Mouse (Mus musculus): ENCODE results near the gene Spsb1. TPM values are rescaled to one million over a fixed set of nuclear protein-coding genes. Genes with fewer than 3 reads are reported as not detected.
A peak's percentile ranks its signal among the peaks of the same experiment; 100 is the strongest.

Spsb1 gene
- polyA plus RNA-seq, 1 experiment from 2014 or later: 0.97 TPM

GRCm38 (mm10) chr4:149864395-149864794 is 90.4 kb downstream of the Spsb1 start:
- no peak for ATAC-seq (ENCODE audit: low read depth)
- no peak overlapping the region for H3K4me2 ChIP-seq
- no peak for DNase-seq
- H3K9ac ChIP-seq: no peak overlapping the region
- peaks cover 6% of the 10 kb centered on the region; the same call in 1 of the 2 replicates for H3K27me3 ChIP-seq
- H3K36me3 ChIP-seq: no peaks in the 10 kb centered on the region
- H3K27ac ChIP-seq: no peak overlapping the region
- no peak overlapping the region for H3K4me3 ChIP-seq (replicated peaks)
- WGBS (ENCODE audit: insufficient replicate concordance): 74% methylated on average over 4 of the region's 4 CpGs
- H3K4me1 ChIP-seq (replicated peaks): no peaks in the 10 kb centered on the region
- no peaks in the 10 kb centered on the region for H3K9me3 ChIP-seq (replicated peaks)

GRCm38 (mm10) chr4:149863522-149863921 is 91.3 kb downstream of the Spsb1 start:
- Histone ChIP-seq H3K36me3 (no peaks in the 10 kb centered on the region), H3K4me3 (replicated peaks) (no peak overlapping the region), H3K27ac (no peak overlapping the region), H3K9ac (no peak overlapping the region), H3K4me2 (no peak overlapping the region), H3K4me1 (replicated peaks) (no peaks in the 10 kb centered on the region), H3K9me3 (replicated peaks) (no peaks in the 10 kb centered on the region), H3K27me3 (peaks cover 6% of the 10 kb centered on the region; the same call in 1 of the 2 replicates)
- ATAC-seq (ENCODE audit: low read depth) (no peak), DNase-seq (no peak)
- WGBS (ENCODE audit: insufficient replicate concordance): 23% methylated on average over 9 of the region's 9 CpGs

GRCm38 (mm10) chr4:149860393-149860792 is 94.5 kb downstream of the Spsb1 start:
- Histone ChIP-seq H3K9me3 (replicated peaks) (no peaks in the 10 kb centered on the region), H3K4me2 (no peak overlapping the region), H3K27me3 (peaks cover 29% of the 10 kb centered on the region), H3K4me1 (replicated peaks) (peaks cover 10% of the 10 kb centered on the region), H3K27ac (no peak overlapping the region; the same call in 1 of the 2 replicates), H3K4me3 (replicated peaks) (no peak overlapping the region), H3K36me3 (no peaks in the 10 kb centered on the region), H3K9ac (no peak overlapping the region)
- DNase-seq: no peak
- no peak for ATAC-seq (ENCODE audit: low read depth)
- 61% methylated on average over 6 of the region's 6 CpGs for WGBS (ENCODE audit: insufficient replicate concordance)

- Histone ChIP-seq H3K4me2 (no peak overlapping the region), H3K4me1 (replicated peaks) (peaks cover 26% of the 10 kb centered on the region), H3K9me3 (replicated peaks) (no peaks in the 10 kb centered on the region), H3K36me3 (no peaks in the 10 kb centered on the region), H3K27me3 (peaks cover 37% of the 10 kb centered on the region), H3K4me3 (replicated peaks) (no peak overlapping the region), H3K27ac (no peak overlapping the region), H3K9ac (no peak overlapping the region)
- ATAC-seq (ENCODE audit: low read depth) (no peak), DNase-seq (no peak)
- 30% methylated on average over 8 of the region's 8 CpGs for WGBS (ENCODE audit: insufficient replicate concordance)
Measured at GRCm38 (mm10) chr4:149858584-149858983, 96.3 kb downstream of the Spsb1 start.

- no peak for ATAC-seq (ENCODE audit: low read depth)
- DNase-seq: no peak
- H3K27me3 ChIP-seq: peaks cover 37% of the 10 kb centered on the region
- H3K4me1 ChIP-seq (replicated peaks): peaks cover 26% of the 10 kb centered on the region
- 67% methylated on average over 6 of the region's 6 CpGs for WGBS (ENCODE audit: insufficient replicate concordance)
- no peak overlapping the region for H3K9ac ChIP-seq
- H3K9me3 ChIP-seq (replicated peaks): no peaks in the 10 kb centered on the region
- no peaks in the 10 kb centered on the region for H3K36me3 ChIP-seq
- H3K4me2 ChIP-seq: no peak overlapping the region
- H3K4me3 ChIP-seq (replicated peaks): no peak overlapping the region
- H3K27ac ChIP-seq: no peak overlapping the region
Measured at GRCm38 (mm10) chr4:149858097-149858496, 96.7 kb downstream of the Spsb1 start.

- Histone ChIP-seq H3K4me1 (replicated peaks) (peaks cover 26% of the 10 kb centered on the region), H3K4me2 (no peak overlapping the region), H3K9ac (no peak overlapping the region), H3K36me3 (no peaks in the 10 kb centered on the region), H3K27me3 (peaks cover 37% of the 10 kb centered on the region), H3K9me3 (replicated peaks) (no peaks in the 10 kb centered on the region), H3K4me3 (replicated peaks) (no peak overlapping the region), H3K27ac (no peak overlapping the region)
- ATAC-seq (ENCODE audit: low read depth) (no peak), DNase-seq (no peak)
- 60% methylated on average over 3 of the region's 3 CpGs for WGBS (ENCODE audit: insufficient replicate concordance)
Measured at GRCm38 (mm10) chr4:149857688-149858087, 97.2 kb downstream of the Spsb1 start.

GRCm38 (mm10) chr4:149855892-149856807 is 98.7 kb downstream of the Spsb1 start:
- Histone ChIP-seq H3K36me3 (no peaks in the 10 kb centered on the region), H3K9ac (no peak overlapping the region), H3K4me3 (replicated peaks) (no peak overlapping the region), H3K4me2 (no peak overlapping the region), H3K27ac (no peak overlapping the region), H3K27me3 (peaks cover 31% of the 10 kb centered on the region), H3K9me3 (replicated peaks) (no peaks in the 10 kb centered on the region), H3K4me1 (replicated peaks) (peaks cover 26% of the 10 kb centered on the region)
- ATAC-seq (ENCODE audit: low read depth) (no peak), DNase-seq (peak; percentile 14)
- 25% methylated on average over 19 of the region's 19 CpGs for WGBS (ENCODE audit: insufficient replicate concordance)

GRCm38 (mm10) chr4:149855180-149855891 is 99.5 kb downstream of the Spsb1 start:
- ATAC-seq (ENCODE audit: low read depth) (peak; percentile 82), DNase-seq (peak; percentile 33)
- Histone ChIP-seq H3K4me3 (replicated peaks) (no peak overlapping the region), H3K9me3 (replicated peaks) (no peaks in the 10 kb centered on the region), H3K27me3 (peaks cover 34% of the 10 kb centered on the region), H3K36me3 (no peaks in the 10 kb centered on the region), H3K4me1 (replicated peaks) (peaks cover 26% of the 10 kb centered on the region), H3K9ac (no peak overlapping the region), H3K27ac (no peak overlapping the region), H3K4me2 (peak overlapping the region; percentile 55)
- WGBS (ENCODE audit: insufficient replicate concordance): 32% methylated on average over 10 of the region's 10 CpGs

GRCm38 (mm10) chr4:149854770-149855169 is 100.1 kb downstream of the Spsb1 start:
- peak overlapping the region; percentile 29 for H3K4me3 ChIP-seq (replicated peaks)
- WGBS (ENCODE audit: insufficient replicate concordance): 29% methylated on average over 9 of the region's 9 CpGs
- H3K4me1 ChIP-seq (replicated peaks): peaks cover 26% of the 10 kb centered on the region
- no peaks in the 10 kb centered on the region for H3K36me3 ChIP-seq
- H3K27me3 ChIP-seq: peaks cover 34% of the 10 kb centered on the region
- no peaks in the 10 kb centered on the region for H3K9me3 ChIP-seq (replicated peaks)
- DNase-seq: no peak
- no peak overlapping the region for H3K9ac ChIP-seq
- peak overlapping the region; percentile 55 for H3K4me2 ChIP-seq
- ATAC-seq (ENCODE audit: low read depth): 0 out of 2 replicates have a peak, but pooled peaks have one; percentile 32
- H3K27ac ChIP-seq: no peak overlapping the region

- peaks cover 26% of the 10 kb centered on the region for H3K4me1 ChIP-seq (replicated peaks)
- peak; percentile 18 for DNase-seq
- peaks cover 34% of the 10 kb centered on the region for H3K27me3 ChIP-seq
- no peaks in the 10 kb centered on the region for H3K9me3 ChIP-seq (replicated peaks)
- WGBS (ENCODE audit: insufficient replicate concordance): 6% methylated on average over 21 of the region's 21 CpGs
- H3K4me3 ChIP-seq (replicated peaks): peak overlapping the region; percentile 29
- no peak overlapping the region for H3K27ac ChIP-seq
- H3K4me2 ChIP-seq: peak overlapping the region; percentile 55
- no peaks in the 10 kb centered on the region for H3K36me3 ChIP-seq
- peak; percentile 58 for ATAC-seq (ENCODE audit: low read depth)
- H3K9ac ChIP-seq: no peak overlapping the region
Measured at GRCm38 (mm10) chr4:149854301-149854708, 100.5 kb downstream of the Spsb1 start.

GRCm38 (mm10) chr4:149853698-149854284 is 101.1 kb downstream of the Spsb1 start:
- Histone ChIP-seq H3K4me3 (replicated peaks) (no peak overlapping the region), H3K4me1 (replicated peaks) (peaks cover 26% of the 10 kb centered on the region), H3K9me3 (replicated peaks) (no peaks in the 10 kb centered on the region), H3K9ac (no peak overlapping the region), H3K4me2 (peak overlapping the region; percentile 55), H3K27me3 (peaks cover 34% of the 10 kb centered on the region), H3K36me3 (no peaks in the 10 kb centered on the region), H3K27ac (no peak overlapping the region)
- DNase-seq (no peak), ATAC-seq (ENCODE audit: low read depth) (no peak)
- 53% methylated on average over 4 of the region's 4 CpGs for WGBS (ENCODE audit: insufficient replicate concordance)

Data from liver, embryonic 13.5 days (tissue).